Mouse (Mus musculus) heart, embryonic 13.5 days (tissue): ENCODE results near the gene Amer2. TPM values are rescaled to one million over a fixed set of nuclear protein-coding genes. Genes with fewer than 3 reads are reported as not detected.

Experiments
- ATAC-seq: fragments of 200-750 bp; cut with Nextera tagmentation; 2 replicates; pipeline ENCODE4 v1.8.0; 2017; ENCODE audit warnings: moderate TSS enrichment; ENCODE audit not compliant: insufficient number of reproducible peaks, low FRiP score, low TSS enrichment; ENCODE audit errors: extremely low read depth
- H3K27ac ChIP-seq: fragments of 300-500 bp; sonication (generic); replicated peaks from 2 replicates; pipeline ENCODE4 v1.5.1; 2015; ENCODE audit warnings: moderate library complexity, mild to moderate bottlenecking, inconsistent platforms
- H3K27me3 ChIP-seq: fragments of 300-500 bp; sonication (generic); replicated peaks from 2 replicates; pipeline ENCODE4 v1.6.1; 2015; ENCODE audit warnings: mild to moderate bottlenecking, inconsistent platforms
- H3K36me3 ChIP-seq: fragments of 300-500 bp; sonication (generic); 2 replicates; pipeline ENCODE4 v1.6.1; 2015; ENCODE audit warnings: mild to moderate bottlenecking, inconsistent platforms
- H3K4me1 ChIP-seq: fragments of 300-500 bp; sonication (generic); 2 replicates; pipeline ENCODE4 v1.6.1; 2015; ENCODE audit warnings: inconsistent platforms
- H3K4me2 ChIP-seq: fragments of 300-500 bp; sonication (generic); 2 replicates; pipeline ENCODE4 v1.6.1; 2015; ENCODE audit warnings: inconsistent platforms, mild to moderate bottlenecking, moderate library complexity
- H3K4me3 ChIP-seq: fragments of 300-500 bp; sonication (generic); 2 replicates; pipeline ENCODE4 v1.5.1; 2015; ENCODE audit warnings: moderate library complexity, mild to moderate bottlenecking, inconsistent platforms
- H3K9ac ChIP-seq: fragments of 300-500 bp; sonication (generic); 2 replicates; pipeline ENCODE4 v1.6.1; 2015; ENCODE audit warnings: inconsistent platforms, mild to moderate bottlenecking, moderate library complexity
- H3K9me3 ChIP-seq: fragments of 300-500 bp; sonication (generic); 2 replicates; pipeline ENCODE4 v1.6.1; 2016; ENCODE audit warnings: inconsistent platforms
- WGBS: fragments of 180-500 bp; shearing (Covaris S2); methylation state at CpG from one replicate; pipeline ENCODE4 v1.1.7; 2015; ENCODE audit warnings: mixed read lengths; 5-methylcytosine and 5-hydroxymethylcytosine counted together
- polyA plus RNA-seq: library from polyadenylated mRNA; unstranded; fragments of >200 nt; fragmentation: Nextera tagmentation; extraction: Ambion mirVana; gene quantifications from 2 replicates; pipeline ENCODE4 v1.2.1, GENCODE M21; 2015

The Amer2 gene
- polyA plus RNA-seq, 1 experiment from 2014 or later: 0.94 TPM

GRCm38 (mm10) chr14:60377546-60377945 is 4.5 kb downstream of the Amer2 start:
- WGBS: 29% methylated on average over 10 of the region's 10 CpGs
- Histone ChIP-seq H3K9me3 (no peaks in the 10 kb centered on the region), H3K4me2 (peak overlapping the region; percentile 96), H3K27me3 (peaks cover 74% of the 10 kb centered on the region), H3K27ac (no peak overlapping the region), H3K36me3 (no peaks in the 10 kb centered on the region), H3K9ac (peak overlapping the region; percentile 79), H3K4me3 (peak overlapping the region; percentile 67), H3K4me1 (peaks cover 13% of the 10 kb centered on the region)
- no peak for ATAC-seq

- under 1% methylated on average over 53 of the region's 53 CpGs for WGBS
- H3K4me2 ChIP-seq: peak overlapping the region; percentile 96
- peak overlapping the region; percentile 67 for H3K4me3 ChIP-seq
- no peaks in the 10 kb centered on the region for H3K36me3 ChIP-seq
- H3K9me3 ChIP-seq: no peaks in the 10 kb centered on the region
- peaks cover 13% of the 10 kb centered on the region for H3K4me1 ChIP-seq
- peak overlapping the region; percentile 79 for H3K9ac ChIP-seq
- H3K27me3 ChIP-seq: peaks cover 68% of the 10 kb centered on the region
- no peak for ATAC-seq
- no peak overlapping the region for H3K27ac ChIP-seq
Observed at GRCm38 (mm10) chr14:60378057-60378565, 5.1 kb downstream of the Amer2 start.

DNA sequence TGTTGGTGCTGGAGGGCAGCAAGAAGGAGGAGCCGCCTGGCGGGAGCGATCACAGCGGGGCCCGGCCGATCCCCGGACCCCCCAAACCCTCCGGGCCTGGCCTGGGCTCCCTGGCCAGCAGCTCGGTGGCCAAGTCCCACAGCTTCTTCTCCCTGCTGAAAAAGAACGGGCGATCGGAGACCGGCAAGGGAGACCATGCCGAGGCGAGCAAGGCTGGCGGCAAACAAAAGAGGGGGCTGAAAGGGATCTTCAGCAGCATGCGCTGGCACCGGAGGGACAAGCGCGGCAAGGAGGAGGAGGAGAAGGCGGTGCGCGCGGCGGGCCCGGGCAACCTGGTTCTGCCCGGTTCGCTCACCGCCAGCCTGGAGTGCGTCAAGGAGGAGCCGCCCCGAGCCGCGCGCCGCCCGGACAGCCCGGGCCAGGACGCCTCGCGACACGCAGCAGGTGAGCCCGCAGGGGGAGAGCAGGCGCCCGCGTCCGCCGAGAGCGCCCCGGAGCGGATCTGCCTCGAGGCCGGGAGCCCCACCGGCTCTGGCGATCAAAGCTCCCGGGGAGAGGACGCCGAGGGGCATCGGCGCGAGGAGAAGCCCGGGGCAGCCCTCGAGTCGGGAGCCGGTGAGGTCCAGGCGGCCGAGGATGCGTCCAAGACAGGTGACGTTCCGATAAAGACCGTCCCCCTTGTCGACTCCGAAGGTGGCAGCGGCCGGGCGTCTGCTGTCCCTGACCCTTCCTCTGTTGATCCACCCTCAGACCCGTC is 5.7 kb downstream of the Amer2 start:
- peak overlapping the region; percentile 79 for H3K9ac ChIP-seq
- peak overlapping the region; percentile 96 for H3K4me2 ChIP-seq
- no peaks in the 10 kb centered on the region for H3K36me3 ChIP-seq
- WGBS: under 1% methylated on average over 74 of the region's 77 CpGs
- H3K27ac ChIP-seq: no peak overlapping the region
- no peak; the same call in 1 of the 2 replicates for ATAC-seq
- peak overlapping the region; percentile 67 for H3K4me3 ChIP-seq
- peaks cover 67% of the 10 kb centered on the region for H3K27me3 ChIP-seq
- H3K9me3 ChIP-seq: no peaks in the 10 kb centered on the region
- H3K4me1 ChIP-seq: peaks cover 13% of the 10 kb centered on the region

DNA sequence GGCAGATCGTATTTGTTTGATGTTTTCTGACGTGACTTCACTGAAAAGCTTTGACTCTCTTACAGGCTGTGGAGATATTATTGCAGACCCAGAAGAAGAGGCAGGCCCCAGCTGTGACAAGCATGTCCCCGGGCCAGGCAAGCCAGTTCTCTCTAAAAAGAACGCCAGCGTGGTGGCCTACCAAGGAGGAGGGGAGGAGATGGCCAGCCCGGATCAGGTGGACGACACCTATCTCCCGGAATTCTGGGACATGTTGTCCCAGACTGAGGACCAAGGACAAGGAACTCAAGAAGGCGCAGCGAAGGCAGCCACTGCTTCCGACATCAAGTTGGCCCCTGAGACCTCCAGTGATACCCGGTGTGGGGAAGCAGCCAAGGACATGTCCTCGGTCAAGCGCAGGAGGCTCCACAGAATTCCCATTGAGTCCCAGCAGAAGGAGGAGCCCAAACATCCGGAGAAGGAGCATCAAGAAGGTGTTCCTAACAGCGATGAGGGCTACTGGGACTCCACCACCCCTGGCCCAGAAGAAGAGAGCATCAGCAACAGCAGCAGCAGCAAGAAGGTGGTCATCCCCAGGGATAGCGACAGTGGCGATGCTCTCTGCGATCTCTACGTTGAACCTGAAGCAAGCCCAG is 6.4 kb downstream of the Amer2 start:
- Histone ChIP-seq H3K9ac (peak overlapping the region; percentile 79), H3K4me3 (peak overlapping the region; percentile 67), H3K4me2 (peak overlapping the region; percentile 96), H3K27ac (no peak overlapping the region), H3K36me3 (no peaks in the 10 kb centered on the region), H3K27me3 (peaks cover 60% of the 10 kb centered on the region), H3K4me1 (peaks cover 13% of the 10 kb centered on the region), H3K9me3 (no peaks in the 10 kb centered on the region)
- WGBS: 42% methylated on average over 20 of the region's 20 CpGs
- ATAC-seq: no peak

- H3K4me2 ChIP-seq: 0 out of 2 replicates have a peak overlapping the region, but pooled peaks have one; percentile 96
- WGBS: 82% methylated on average over 8 of the region's 8 CpGs
- no peak overlapping the region for H3K4me3 ChIP-seq
- H3K27me3 ChIP-seq: peaks cover 55% of the 10 kb centered on the region
- H3K27ac ChIP-seq: no peak overlapping the region
- no peak for ATAC-seq
- H3K36me3 ChIP-seq: no peaks in the 10 kb centered on the region
- no peaks in the 10 kb centered on the region for H3K9me3 ChIP-seq
- H3K9ac ChIP-seq: no peak overlapping the region
- peaks cover 13% of the 10 kb centered on the region for H3K4me1 ChIP-seq
Observed at GRCm38 (mm10) chr14:60379958-60380330, 6.9 kb downstream of the Amer2 start.

DNA sequence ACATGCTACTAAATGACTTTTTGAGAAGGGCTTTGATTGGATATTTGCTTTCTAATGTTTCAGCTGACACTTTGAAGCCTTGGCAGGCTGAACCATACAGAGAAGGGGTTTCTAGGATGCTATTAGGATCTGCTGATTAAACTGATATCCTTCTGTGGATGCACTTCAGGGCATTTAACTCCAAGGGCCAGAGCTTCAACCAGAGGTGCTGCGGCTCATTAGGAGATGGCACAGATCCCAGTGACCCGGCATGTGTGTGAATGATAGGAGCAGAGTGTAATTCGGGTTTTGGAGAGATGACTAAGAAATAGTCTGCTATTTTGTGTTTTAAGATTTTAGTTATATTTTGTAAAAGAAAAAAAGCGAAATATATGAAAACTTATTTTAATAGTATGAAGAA is 8.6 kb downstream of the Amer2 start:
- Histone ChIP-seq H3K4me3 (no peak overlapping the region), H3K27me3 (peaks cover 40% of the 10 kb centered on the region), H3K4me1 (peaks cover 13% of the 10 kb centered on the region), H3K9me3 (no peaks in the 10 kb centered on the region), H3K9ac (no peak overlapping the region), H3K4me2 (no peak overlapping the region), H3K27ac (no peak overlapping the region), H3K36me3 (no peaks in the 10 kb centered on the region)
- 65% methylated on average over 4 of the region's 4 CpGs for WGBS
- no peak for ATAC-seq

DNA sequence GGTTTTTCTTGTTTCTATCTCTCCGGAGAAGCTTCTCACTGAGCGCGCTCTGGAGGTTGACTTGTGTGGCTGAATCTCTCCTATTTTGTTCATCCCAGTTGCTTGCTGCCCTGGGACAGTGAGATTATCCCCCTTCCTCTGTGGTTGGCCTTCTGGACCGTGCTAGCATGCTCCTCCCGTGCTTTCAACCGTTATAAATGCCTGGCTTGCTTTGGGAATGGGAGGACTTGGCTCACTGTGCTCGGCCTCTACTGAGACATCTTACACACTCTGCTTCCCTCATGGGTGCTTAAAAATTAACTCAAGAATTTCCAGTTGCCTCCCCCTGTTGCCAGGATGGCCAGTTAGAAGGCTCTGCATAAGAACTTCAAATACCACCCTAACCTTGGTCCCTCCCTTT is 10.8 kb downstream of the Amer2 start:
- H3K4me2 ChIP-seq: no peak overlapping the region
- 74% methylated on average over 7 of the region's 7 CpGs for WGBS
- no peak overlapping the region for H3K27ac ChIP-seq

DNA sequence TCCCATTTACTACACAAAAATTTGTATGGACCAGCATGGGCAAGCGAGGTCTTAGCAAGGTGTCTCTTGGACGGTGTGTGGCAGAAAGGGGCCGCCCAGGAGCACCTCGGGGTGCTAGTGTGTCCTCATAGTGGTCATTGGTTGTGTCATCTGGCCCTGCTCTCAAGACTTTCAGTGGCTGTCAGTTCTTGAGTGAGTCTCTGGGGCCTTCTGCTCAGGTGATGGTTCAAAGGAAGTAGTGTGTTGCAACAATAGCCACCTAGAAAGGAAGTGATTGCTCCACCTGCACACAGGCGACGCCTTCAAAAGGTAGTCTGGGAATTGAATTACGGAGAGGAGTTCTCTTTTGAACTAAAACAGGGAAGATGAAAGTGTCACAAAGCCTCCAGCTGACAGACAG is 11.2 kb downstream of the Amer2 start:
- H3K36me3 ChIP-seq: no peaks in the 10 kb centered on the region
- peaks cover 15% of the 10 kb centered on the region for H3K27me3 ChIP-seq
- no peak overlapping the region for H3K4me3 ChIP-seq
- H3K4me2 ChIP-seq: no peak overlapping the region
- H3K27ac ChIP-seq: no peak overlapping the region
- 0 out of 2 replicates have a peak, but pooled peaks cover 3% of the 10 kb centered on the region for H3K4me1 ChIP-seq
- 80% methylated on average over 7 of the region's 7 CpGs for WGBS
- no peak for ATAC-seq
- no peak overlapping the region for H3K9ac ChIP-seq
- H3K9me3 ChIP-seq: no peaks in the 10 kb centered on the region

More for the DNA sequence above, 10.8 kb downstream of the Amer2 start:
- Histone ChIP-seq H3K4me1 (peaks cover 6% of the 10 kb centered on the region; the same call in 1 of the 2 replicates), H3K36me3 (no peaks in the 10 kb centered on the region), H3K9ac (no peak overlapping the region), H3K4me3 (no peak overlapping the region), H3K27me3 (peaks cover 19% of the 10 kb centered on the region), H3K9me3 (no peaks in the 10 kb centered on the region)
- no peak for ATAC-seq

GRCm38 (mm10) chr14:60385079-60385643 is 12.1 kb downstream of the Amer2 start:
- Histone ChIP-seq H3K4me2 (no peak overlapping the region), H3K9ac (no peak overlapping the region), H3K4me3 (no peak overlapping the region), H3K27ac (no peak overlapping the region), H3K27me3 (peaks cover 6% of the 10 kb centered on the region), H3K36me3 (no peaks in the 10 kb centered on the region), H3K4me1 (0 out of 2 replicates have a peak, but pooled peaks cover 3% of the 10 kb centered on the region), H3K9me3 (no peaks in the 10 kb centered on the region)
- WGBS: 43% methylated on average over 6 of the region's 6 CpGs
- ATAC-seq: no peak

DNA sequence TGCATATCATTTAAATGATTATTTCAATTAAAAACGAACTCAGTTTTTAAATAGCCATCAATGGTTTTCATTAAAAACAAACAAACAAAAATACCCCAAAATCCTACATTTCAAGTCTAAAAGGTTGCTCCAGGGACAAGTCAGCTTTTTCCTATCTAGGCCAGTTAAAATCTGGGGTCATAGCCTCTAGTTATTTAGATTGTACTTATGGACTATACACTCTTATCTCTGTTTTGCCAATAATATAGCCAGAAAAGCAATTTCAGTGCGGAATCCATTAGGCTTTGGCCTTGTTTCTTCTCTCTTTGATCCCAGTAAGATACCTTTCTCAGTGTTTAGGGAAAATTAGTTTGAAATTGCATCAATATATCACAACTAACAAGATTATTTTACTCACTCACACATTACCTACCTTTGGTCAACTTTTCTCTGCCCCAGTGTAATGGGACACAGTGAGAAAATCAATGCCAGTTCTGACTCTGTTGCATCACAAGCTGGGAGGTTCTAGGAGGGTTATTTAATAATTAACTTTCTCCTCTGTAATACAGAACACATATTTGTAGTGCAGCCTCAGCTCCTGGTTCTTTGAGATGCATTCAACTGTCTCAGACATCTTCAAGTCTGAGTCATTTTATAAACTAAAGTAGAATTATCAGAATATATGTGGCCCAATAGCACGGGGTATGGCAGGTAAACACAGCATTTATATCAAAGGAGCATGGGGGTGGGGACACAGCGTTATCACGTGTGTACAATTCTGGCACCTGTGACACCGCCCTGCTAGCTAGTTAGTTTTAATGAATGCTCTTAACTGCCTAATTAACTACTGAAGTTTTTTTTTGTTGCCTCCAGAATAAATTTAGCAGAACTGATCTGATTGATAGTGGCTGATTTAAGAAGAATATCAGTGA is 13.8 kb downstream of the Amer2 start:
- no peak overlapping the region for H3K27ac ChIP-seq
- no peak overlapping the region for H3K9ac ChIP-seq
- no peak overlapping the region for H3K4me3 ChIP-seq
- no peak for ATAC-seq
- H3K4me1 ChIP-seq: no peaks in the 10 kb centered on the region
- no peaks in the 10 kb centered on the region for H3K27me3 ChIP-seq
- H3K9me3 ChIP-seq: no peaks in the 10 kb centered on the region
- WGBS: 75% methylated on average over 6 of the region's 6 CpGs
- H3K4me2 ChIP-seq: no peak overlapping the region
- no peaks in the 10 kb centered on the region for H3K36me3 ChIP-seq

GRCm38 (mm10) chr14:60388332-60388731 is 15.3 kb downstream of the Amer2 start:
- WGBS: 69% methylated on average over 2 of the region's 2 CpGs
- Histone ChIP-seq H3K9ac (no peak overlapping the region), H3K9me3 (no peaks in the 10 kb centered on the region), H3K36me3 (no peaks in the 10 kb centered on the region), H3K4me2 (no peak overlapping the region), H3K27me3 (no peaks in the 10 kb centered on the region), H3K4me3 (no peak overlapping the region), H3K4me1 (no peaks in the 10 kb centered on the region), H3K27ac (no peak overlapping the region)
- no peak for ATAC-seq
